Mouse (Mus musculus): ENCODE results near the gene Stk10. TPM values are rescaled to one million over a fixed set of nuclear protein-coding genes. Genes with fewer than 3 reads are reported as not detected.

Gene Stk10
- polyA plus RNA-seq, 1 experiment from 2014 or later = 2.0 TPM

GRCm38 (mm10) chr11:32568637-32569293 lies 35.7 kb downstream of the Stk10 start:
- no peak overlapping the region for H3K27ac ChIP-seq
- no peaks in the 10 kb centered on the region for H3K27me3 ChIP-seq (ENCODE audit: poor library complexity, severe bottlenecking)
- no peaks in the 10 kb centered on the region for H3K36me3 ChIP-seq (replicated peaks)
- peaks cover 24% of the 10 kb centered on the region for H3K4me1 ChIP-seq
- no peak overlapping the region for H3K4me3 ChIP-seq
- H3K9me3 ChIP-seq = no peaks in the 10 kb centered on the region
- no peak for DNase-seq (ENCODE audit: extremely low spot score, low spot score)
- 94% methylated on average over 15 of the region's 15 CpGs for WGBS

- H3K27me3 ChIP-seq (ENCODE audit: poor library complexity, severe bottlenecking) = no peaks in the 10 kb centered on the region
- H3K27ac ChIP-seq = no peak overlapping the region
- H3K9me3 ChIP-seq = no peaks in the 10 kb centered on the region
- WGBS = 90% methylated on average over 6 of the region's 6 CpGs
- peaks cover 11% of the 10 kb centered on the region for H3K4me1 ChIP-seq
- no peak overlapping the region for H3K4me3 ChIP-seq
- no peak for DNase-seq (ENCODE audit: extremely low spot score, low spot score)
- no peaks in the 10 kb centered on the region for H3K36me3 ChIP-seq (replicated peaks)
Observed at GRCm38 (mm10) chr11:32571103-32571502, 38.0 kb downstream of the Stk10 start.

- WGBS = 91% methylated on average over 2 of the region's 2 CpGs
- Histone ChIP-seq H3K9me3 (no peaks in the 10 kb centered on the region), H3K27ac (no peak overlapping the region), H3K4me3 (no peak overlapping the region), H3K4me1 (peaks cover 8% of the 10 kb centered on the region), H3K36me3 (replicated peaks) (no peaks in the 10 kb centered on the region), H3K27me3 (ENCODE audit: poor library complexity, severe bottlenecking) (no peaks in the 10 kb centered on the region)
- no peak for DNase-seq (ENCODE audit: extremely low spot score, low spot score)
Observed at GRCm38 (mm10) chr11:32573669-32574068, 40.6 kb downstream of the Stk10 start.

- Histone ChIP-seq H3K4me1 (peaks cover 15% of the 10 kb centered on the region), H3K36me3 (replicated peaks) (0 out of 2 replicates have a peak, but pooled peaks cover 2% of the 10 kb centered on the region), H3K27me3 (ENCODE audit: poor library complexity, severe bottlenecking) (no peaks in the 10 kb centered on the region), H3K27ac (peak overlapping the region; percentile 41; the same call in 1 of the 2 replicates), H3K9me3 (no peaks in the 10 kb centered on the region), H3K4me3 (no peak overlapping the region)
- DNase-seq (ENCODE audit: extremely low spot score, low spot score) = no peak
- WGBS = 93% methylated on average over 6 of the region's 6 CpGs
Observed at GRCm38 (mm10) chr11:32575964-32576759, 43.1 kb downstream of the Stk10 start.

- H3K9me3 ChIP-seq = no peaks in the 10 kb centered on the region
- peak overlapping the region; percentile 41; the same call in 1 of the 2 replicates for H3K27ac ChIP-seq
- no peak for DNase-seq (ENCODE audit: extremely low spot score, low spot score)
- 0 out of 2 replicates have a peak, but pooled peaks cover 2% of the 10 kb centered on the region for H3K36me3 ChIP-seq (replicated peaks)
- peaks cover 18% of the 10 kb centered on the region for H3K4me1 ChIP-seq
- no peaks in the 10 kb centered on the region for H3K27me3 ChIP-seq (ENCODE audit: poor library complexity, severe bottlenecking)
- WGBS = 77% methylated on average over 5 of the region's 5 CpGs
- H3K4me3 ChIP-seq = no peak overlapping the region
Observed at GRCm38 (mm10) chr11:32576760-32577050, 43.6 kb downstream of the Stk10 start.

- Histone ChIP-seq H3K27ac (0 out of 2 replicates have a peak overlapping the region, but pooled peaks have one; percentile 37), H3K27me3 (ENCODE audit: poor library complexity, severe bottlenecking) (no peaks in the 10 kb centered on the region)
Observed at GRCm38 (mm10) chr11:32580305-32580947, 47.3 kb downstream of the Stk10 start.

GRCm38 (mm10) chr11:32581031-32581430 lies 47.9 kb downstream of the Stk10 start:
- Histone ChIP-seq H3K27ac (peak overlapping the region; percentile 37; the same call in 1 of the 2 replicates), H3K4me1 (peaks cover 18% of the 10 kb centered on the region), H3K27me3 (ENCODE audit: poor library complexity, severe bottlenecking) (no peaks in the 10 kb centered on the region), H3K36me3 (replicated peaks) (0 out of 2 replicates have a peak, but pooled peaks cover 2% of the 10 kb centered on the region), H3K9me3 (no peaks in the 10 kb centered on the region), H3K4me3 (no peak overlapping the region)
- DNase-seq (ENCODE audit: extremely low spot score, low spot score) = no peak
- whole genome bisulfite sequencing = 46% methylated on average over 2 of the region's 2 CpGs

More at GRCm38 (mm10) chr11:32580305-32580947, 47.3 kb downstream of the Stk10 start:
- Histone ChIP-seq H3K4me3 (no peak overlapping the region), H3K36me3 (replicated peaks) (0 out of 2 replicates have a peak, but pooled peaks cover 2% of the 10 kb centered on the region), H3K4me1 (peaks cover 18% of the 10 kb centered on the region), H3K9me3 (no peaks in the 10 kb centered on the region)
- WGBS = 74% methylated on average over 16 of the region's 16 CpGs
- DNase-seq (ENCODE audit: extremely low spot score, low spot score) = no peak

GRCm38 (mm10) chr11:32582813-32583212 lies 49.7 kb downstream of the Stk10 start:
- no peak for DNase-seq (ENCODE audit: extremely low spot score, low spot score)
- H3K9me3 ChIP-seq = no peaks in the 10 kb centered on the region
- H3K4me1 ChIP-seq = peaks cover 12% of the 10 kb centered on the region
- 0 out of 2 replicates have a peak, but pooled peaks cover 2% of the 10 kb centered on the region for H3K36me3 ChIP-seq (replicated peaks)
- H3K27me3 ChIP-seq (ENCODE audit: poor library complexity, severe bottlenecking) = no peaks in the 10 kb centered on the region
- no peak overlapping the region for H3K27ac ChIP-seq
- WGBS = 67% methylated on average over 5 of the region's 5 CpGs
- H3K4me3 ChIP-seq = no peak overlapping the region

- no peak for DNase-seq (ENCODE audit: extremely low spot score, low spot score)
- Histone ChIP-seq H3K27me3 (ENCODE audit: poor library complexity, severe bottlenecking) (peaks cover 4% of the 10 kb centered on the region; the same call in 1 of the 2 replicates), H3K4me1 (peaks cover 14% of the 10 kb centered on the region), H3K27ac (no peak overlapping the region), H3K9me3 (no peaks in the 10 kb centered on the region), H3K4me3 (no peak overlapping the region), H3K36me3 (replicated peaks) (no peaks in the 10 kb centered on the region)
- 85% methylated on average over 6 of the region's 6 CpGs for WGBS
Observed at GRCm38 (mm10) chr11:32585996-32586395, 52.9 kb downstream of the Stk10 start.

- H3K4me1 ChIP-seq = peaks cover 13% of the 10 kb centered on the region
- peaks cover 4% of the 10 kb centered on the region; the same call in 1 of the 2 replicates for H3K27me3 ChIP-seq (ENCODE audit: poor library complexity, severe bottlenecking)
- no peaks in the 10 kb centered on the region for H3K9me3 ChIP-seq
- no peak overlapping the region for H3K4me3 ChIP-seq
- no peaks in the 10 kb centered on the region for H3K36me3 ChIP-seq (replicated peaks)
- 73% methylated on average over 17 of the region's 17 CpGs for WGBS
- DNase-seq (ENCODE audit: extremely low spot score, low spot score) = no peak
- peak overlapping the region; percentile 68 for H3K27ac ChIP-seq
Observed at GRCm38 (mm10) chr11:32587191-32588089, 54.3 kb downstream of the Stk10 start.

GRCm38 (mm10) chr11:32588090-32588891 lies 55.2 kb downstream of the Stk10 start:
- H3K36me3 ChIP-seq (replicated peaks) = no peaks in the 10 kb centered on the region
- H3K27ac ChIP-seq = peak overlapping the region; percentile 68
- WGBS = 37% methylated on average over 15 of the region's 15 CpGs

More at GRCm38 (mm10) chr11:32588090-32588891, 55.2 kb downstream of the Stk10 start:
- H3K9me3 ChIP-seq = no peaks in the 10 kb centered on the region
- DNase-seq (ENCODE audit: extremely low spot score, low spot score) = peak; percentile 82
- H3K27me3 ChIP-seq (ENCODE audit: poor library complexity, severe bottlenecking) = peaks cover 4% of the 10 kb centered on the region; the same call in 1 of the 2 replicates
- H3K4me1 ChIP-seq = peaks cover 13% of the 10 kb centered on the region
- H3K4me3 ChIP-seq = no peak overlapping the region; the same call in 1 of the 2 replicates
